Mouse (Mus musculus) macrophage (primary cell): ENCODE measurements at regions not wholly inside any gene's neighbourhood (a gene's known extent, or its start where the extent isn't known, plus 50 kb on each side); places are given as distances from the start of the nearest gene placed in this dataset.
"Not testable (repeated sequence)": the region's sequence is repeated elsewhere in the genome, so short reads cannot be mapped to it uniquely, and the experiment has no call there.

ENCODE experiments used
- H3K27ac ChIP-seq: fragments of 350-480 bp; formaldehyde crosslinking; 2 replicates; pipeline ENCODE4 v1.9.0; 2021
- H3K36me3 ChIP-seq: fragments of 350-480 bp; formaldehyde crosslinking; 2 replicates; pipeline ENCODE4 v1.9.0; 2021; ENCODE audit errors: inconsistent target
- H3K4me3 ChIP-seq: fragments of 350-480 bp; formaldehyde crosslinking; 2 replicates; pipeline ENCODE4 v1.9.0; 2021; ENCODE audit errors: inconsistent target
- H3K79me2 ChIP-seq: fragments of 350-480 bp; formaldehyde crosslinking; 2 replicates; pipeline ENCODE4 v1.9.0; 2021; ENCODE audit errors: inconsistent target
- WGBS: methylation state at CpG from one replicate; pipeline ENCODE4 v1.1.7; 2026; ENCODE audit warnings: inconsistent platforms; ENCODE audit not compliant: missing documents; 5-methylcytosine and 5-hydroxymethylcytosine counted together

DNA sequence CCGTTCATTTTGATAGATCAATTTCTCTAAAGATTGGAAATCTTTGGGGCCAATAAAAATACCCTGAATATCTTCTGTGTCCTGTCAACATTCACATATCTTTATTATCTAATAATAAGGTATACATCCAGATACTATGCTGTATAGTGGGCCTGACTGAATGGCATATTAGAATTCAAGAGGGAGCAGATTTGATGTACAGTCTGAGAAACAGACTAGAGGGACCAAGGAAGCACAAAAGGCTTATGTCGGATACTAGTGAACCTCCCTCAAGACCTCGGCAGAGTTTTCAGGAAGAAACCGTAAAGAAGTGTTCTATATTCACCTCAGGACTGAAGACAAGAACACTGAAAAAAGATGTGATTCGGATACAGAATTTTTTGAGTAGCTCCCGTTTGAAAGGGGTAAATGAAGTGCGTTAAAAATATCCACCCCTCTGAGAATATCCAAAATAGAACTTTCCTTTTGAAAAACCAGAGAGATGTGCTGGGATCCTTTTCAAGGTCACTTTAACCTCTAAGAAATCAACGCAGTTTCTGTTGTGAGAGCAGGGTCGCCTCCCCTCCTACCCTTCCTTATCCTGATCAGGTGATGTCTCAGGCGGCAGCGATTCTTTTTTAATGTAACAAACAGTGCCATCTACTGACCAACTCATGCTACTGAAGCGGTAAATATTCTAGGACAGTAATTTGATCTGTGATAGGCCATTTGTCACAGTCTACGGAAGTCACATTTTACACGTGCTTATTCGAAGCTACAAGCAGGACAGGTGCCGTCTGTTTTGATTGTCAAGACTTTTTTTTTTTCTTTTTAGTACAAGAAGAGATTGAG is 485.1 kb upstream of the Hsf2 start:
- 26% methylated on average over 16 of the region's 16 CpGs for WGBS
- H3K4me3 ChIP-seq, result no peak overlapping the region
- no peaks in the 10 kb centered on the region for H3K36me3 ChIP-seq
- no peak overlapping the region for H3K27ac ChIP-seq
- no peaks in the 10 kb centered on the region for H3K79me2 ChIP-seq

DNA sequence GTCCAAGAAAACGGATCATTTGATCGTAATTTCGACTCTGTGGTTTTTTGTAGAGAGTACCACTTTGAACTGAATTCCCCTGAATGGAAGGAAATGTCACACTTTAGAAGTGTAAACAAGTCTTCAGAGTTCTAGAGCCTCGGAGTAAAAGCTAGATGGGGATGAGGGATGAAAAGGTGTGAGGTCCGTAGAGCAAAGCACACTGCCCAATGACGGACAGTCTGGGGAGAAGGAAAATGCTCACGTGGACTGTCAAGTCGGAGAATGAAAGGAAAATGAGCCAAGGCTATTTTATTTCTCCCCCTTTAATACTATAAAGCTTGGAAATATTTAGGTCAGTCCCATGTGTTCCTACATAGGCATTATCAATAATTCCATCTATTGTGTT is 484.5 kb upstream of the Hsf2 start:
- H3K36me3 ChIP-seq, result no peaks in the 10 kb centered on the region

DNA sequence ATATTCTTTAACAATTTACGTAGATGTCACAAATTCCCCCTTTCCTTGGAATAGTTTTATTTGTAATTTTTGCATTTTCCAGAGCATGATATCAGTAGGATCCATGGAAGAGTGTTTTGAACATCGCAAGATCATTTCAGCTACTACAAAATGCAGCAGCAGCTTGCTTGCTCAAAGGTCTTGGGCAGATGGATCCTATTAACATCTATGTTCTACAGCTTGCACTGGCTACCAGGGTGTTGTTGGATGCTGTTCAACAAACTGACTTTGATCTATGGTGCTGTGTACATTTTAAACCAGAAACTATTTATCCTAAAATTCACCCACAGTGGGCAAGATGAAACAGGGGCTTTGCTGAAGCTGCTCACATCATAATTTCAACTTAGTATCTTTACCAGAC is 448.5 kb upstream of the Hsf2 start:
- Histone ChIP-seq H3K27ac (no peak overlapping the region), H3K4me3 (no peak overlapping the region), H3K36me3 (no peaks in the 10 kb centered on the region), H3K79me2 (no peaks in the 10 kb centered on the region)
- whole genome bisulfite sequencing, result 95% methylated on average over 2 of the region's 2 CpGs

More for the DNA sequence above, 484.5 kb upstream of the Hsf2 start:
- no peak overlapping the region for H3K27ac ChIP-seq
- H3K79me2 ChIP-seq, result no peaks in the 10 kb centered on the region
- WGBS, result 50% methylated on average over 8 of the region's 8 CpGs
- no peak overlapping the region for H3K4me3 ChIP-seq

DNA sequence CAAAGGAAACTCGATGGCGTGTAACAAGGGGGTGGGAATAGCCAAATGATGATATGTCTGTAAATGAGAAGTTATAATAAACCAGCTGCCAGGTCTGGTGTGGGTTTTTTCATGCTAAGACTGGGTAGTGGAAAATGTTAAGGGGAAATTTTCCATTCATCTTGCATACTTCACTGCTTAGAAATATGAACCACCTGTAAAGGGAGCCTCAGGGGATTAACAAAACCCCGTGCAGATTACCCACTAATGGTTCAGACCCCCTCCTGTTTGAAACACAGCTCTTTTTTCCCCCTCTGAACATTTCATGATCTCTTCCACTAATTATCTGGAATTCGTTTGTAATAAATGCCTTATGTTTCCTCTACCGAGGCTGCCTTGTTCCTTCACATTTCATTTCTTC is 446.0 kb upstream of the Hsf2 start:
- WGBS, result 53% methylated on average over 5 of the region's 5 CpGs
- Histone ChIP-seq H3K4me3 (no peak overlapping the region), H3K79me2 (no peaks in the 10 kb centered on the region), H3K27ac (no peak overlapping the region), H3K36me3 (no peaks in the 10 kb centered on the region)

DNA sequence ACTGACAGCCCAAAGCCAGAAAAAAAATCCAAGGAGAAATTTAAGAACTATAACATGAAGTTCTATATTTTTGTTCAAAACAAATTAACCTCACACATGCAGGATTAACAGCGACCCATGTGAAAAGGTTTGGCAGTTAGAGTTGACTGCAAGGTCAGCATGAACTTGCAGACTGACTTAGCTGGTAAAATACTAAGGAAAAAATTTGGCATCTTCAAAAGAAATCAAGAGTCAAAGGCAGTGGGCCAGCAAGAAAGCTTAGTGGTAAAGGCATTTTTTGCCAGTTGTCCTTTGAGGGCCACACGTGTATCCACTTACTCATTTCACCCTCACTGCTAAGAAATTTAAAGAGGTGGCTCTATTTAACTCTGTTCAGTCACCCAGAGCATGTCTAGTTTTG is 440.2 kb upstream of the Hsf2 start:
- H3K27ac ChIP-seq, result no peak overlapping the region
- H3K36me3 ChIP-seq, result no peaks in the 10 kb centered on the region
- no peaks in the 10 kb centered on the region for H3K79me2 ChIP-seq
- 95% methylated on average over 2 of the region's 2 CpGs for WGBS
- H3K4me3 ChIP-seq, result no peak overlapping the region

DNA sequence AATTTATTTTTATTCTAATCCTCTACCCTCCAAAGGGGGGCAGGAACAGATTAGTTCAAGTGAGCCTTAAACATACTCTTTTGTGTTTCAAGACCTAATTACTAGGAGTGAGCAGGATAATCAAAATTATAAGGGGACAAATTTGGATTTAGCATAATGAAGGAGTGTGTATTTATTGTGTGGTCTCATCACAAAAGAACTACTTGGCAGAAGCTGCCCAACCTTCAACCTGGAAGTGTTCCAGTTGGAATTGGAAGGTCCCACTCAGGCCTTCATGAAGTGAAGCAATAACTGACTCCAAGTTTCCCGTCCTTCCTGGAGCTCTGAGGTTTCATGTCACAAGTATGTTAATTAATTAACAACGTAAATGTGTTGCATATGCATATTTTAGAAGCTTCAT is 439.3 kb upstream of the Hsf2 start:
- Histone ChIP-seq H3K4me3 (no peak overlapping the region), H3K36me3 (no peaks in the 10 kb centered on the region), H3K27ac (no peak overlapping the region), H3K79me2 (no peaks in the 10 kb centered on the region)
- 69% methylated on average over 2 of the region's 2 CpGs for whole genome bisulfite sequencing

DNA sequence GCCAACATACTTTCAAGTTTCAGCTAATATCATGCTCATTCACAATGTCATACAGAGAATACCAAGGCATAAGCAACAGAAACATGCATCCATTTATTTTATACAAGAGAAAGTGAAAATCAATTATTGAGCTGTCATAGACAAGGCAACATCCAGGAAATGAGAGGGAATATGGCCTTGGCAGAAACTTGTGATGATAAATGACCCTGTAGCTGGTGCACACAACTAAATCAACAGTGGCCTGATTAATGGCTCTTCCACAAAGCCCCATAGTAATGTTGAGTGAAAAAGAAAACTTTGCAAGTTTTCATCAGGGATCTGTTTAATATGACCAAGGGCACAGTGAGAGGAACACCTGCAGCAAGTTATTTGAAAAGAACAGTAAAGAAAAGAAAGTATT is 438.5 kb upstream of the Hsf2 start:
- H3K79me2 ChIP-seq, result no peaks in the 10 kb centered on the region
- H3K36me3 ChIP-seq, result no peaks in the 10 kb centered on the region
- H3K4me3 ChIP-seq, result no peak overlapping the region
- H3K27ac ChIP-seq, result no peak overlapping the region

DNA sequence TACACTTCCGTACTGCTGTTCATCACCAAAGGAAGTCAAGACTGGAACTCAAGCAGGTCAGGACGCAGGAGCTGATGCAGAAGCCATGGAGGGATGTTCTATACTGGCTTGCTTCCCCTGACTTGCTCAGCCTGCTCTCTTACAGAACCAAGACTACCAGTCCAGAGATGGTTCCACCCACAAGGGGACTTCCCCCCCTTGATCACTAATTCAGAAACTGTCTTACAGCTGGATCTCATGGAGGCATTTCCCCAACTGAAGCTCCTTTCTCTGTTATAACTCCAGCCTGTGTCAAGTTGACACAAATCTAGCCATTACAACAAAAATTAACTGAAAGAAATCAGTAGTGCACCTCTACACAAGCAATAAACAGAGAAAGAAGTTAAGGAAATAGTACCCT is 432.8 kb upstream of the Hsf2 start:
- whole genome bisulfite sequencing, result 76% methylated on average over 2 of the region's 2 CpGs
- not testable (repeated sequence) for H3K36me3 ChIP-seq

DNA sequence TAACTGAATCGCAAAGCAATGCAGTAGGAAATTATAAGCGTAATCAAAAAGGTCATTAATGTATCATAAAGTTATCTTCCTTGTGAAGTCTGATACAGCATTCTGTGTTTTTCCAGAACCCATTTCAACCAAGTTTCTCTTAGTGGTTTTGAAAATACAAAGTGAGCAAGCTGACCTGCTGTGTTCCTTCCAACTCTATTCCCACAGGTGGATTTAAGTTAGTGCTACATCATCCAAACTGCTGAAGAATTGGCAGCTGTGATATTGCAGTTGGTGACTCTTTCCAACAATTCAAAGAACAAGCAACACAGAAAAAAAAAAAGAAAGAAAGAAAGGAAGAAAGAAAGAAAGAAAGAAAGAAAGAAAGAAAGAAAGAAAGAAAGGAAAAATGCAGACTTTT is 396.1 kb upstream of the Hsf2 start:
- Histone ChIP-seq H3K27ac (no peak overlapping the region), H3K79me2 (no peaks in the 10 kb centered on the region), H3K4me3 (no peak overlapping the region), H3K36me3 (no peaks in the 10 kb centered on the region)
- 96% methylated on average over 2 of the region's 2 CpGs for WGBS

More for the DNA sequence above, 432.8 kb upstream of the Hsf2 start:
- not testable (repeated sequence) for H3K4me3 ChIP-seq, H3K27ac ChIP-seq, H3K79me2 ChIP-seq

DNA sequence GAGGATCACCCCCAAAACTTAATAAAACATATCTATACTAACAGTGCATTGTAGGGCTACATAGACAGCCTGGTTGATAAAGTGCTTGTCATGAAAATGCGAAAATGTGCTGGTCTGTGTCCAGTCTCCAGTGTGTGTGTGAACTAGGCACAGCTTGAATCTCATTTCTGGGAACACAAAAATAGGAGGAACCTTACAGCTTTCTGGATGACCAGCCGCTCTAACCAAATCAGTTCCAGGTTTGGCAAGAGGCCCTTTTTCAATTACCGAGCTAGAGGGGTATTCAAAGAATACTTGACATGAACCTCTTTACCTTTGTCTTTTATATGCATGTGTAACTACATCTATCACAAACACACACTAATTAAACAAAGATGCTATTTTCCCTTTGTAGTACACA is 390.3 kb upstream of the Hsf2 start:
- H3K4me3 ChIP-seq, result no peak overlapping the region
- WGBS, result 85% methylated on average over 3 of the region's 3 CpGs
- H3K36me3 ChIP-seq, result no peaks in the 10 kb centered on the region
- H3K79me2 ChIP-seq, result no peaks in the 10 kb centered on the region
- H3K27ac ChIP-seq, result no peak overlapping the region

DNA sequence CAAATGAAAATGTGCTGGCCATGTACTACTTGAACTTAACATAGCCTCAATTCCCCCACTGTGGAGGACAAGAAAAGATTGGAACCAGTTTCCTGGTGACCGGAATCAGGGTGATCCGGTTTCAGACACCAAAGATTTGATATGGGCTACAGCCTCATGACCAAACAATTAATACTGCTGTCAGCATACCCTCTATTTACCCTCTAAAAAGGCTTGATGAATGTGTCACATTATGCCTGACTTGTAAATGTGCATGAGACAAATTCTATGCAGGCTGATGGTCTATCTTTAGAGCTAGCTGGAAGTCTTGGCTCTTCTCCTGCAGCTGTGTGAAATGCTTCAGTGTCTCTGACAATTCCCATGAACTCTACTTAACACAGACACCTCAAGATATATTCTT is 372.8 kb upstream of the Hsf2 start:
- no peaks in the 10 kb centered on the region for H3K79me2 ChIP-seq
- H3K4me3 ChIP-seq, result no peak overlapping the region
- WGBS, result 96% methylated on average over 2 of the region's 2 CpGs
- no peaks in the 10 kb centered on the region for H3K36me3 ChIP-seq
- H3K27ac ChIP-seq, result no peak overlapping the region

DNA sequence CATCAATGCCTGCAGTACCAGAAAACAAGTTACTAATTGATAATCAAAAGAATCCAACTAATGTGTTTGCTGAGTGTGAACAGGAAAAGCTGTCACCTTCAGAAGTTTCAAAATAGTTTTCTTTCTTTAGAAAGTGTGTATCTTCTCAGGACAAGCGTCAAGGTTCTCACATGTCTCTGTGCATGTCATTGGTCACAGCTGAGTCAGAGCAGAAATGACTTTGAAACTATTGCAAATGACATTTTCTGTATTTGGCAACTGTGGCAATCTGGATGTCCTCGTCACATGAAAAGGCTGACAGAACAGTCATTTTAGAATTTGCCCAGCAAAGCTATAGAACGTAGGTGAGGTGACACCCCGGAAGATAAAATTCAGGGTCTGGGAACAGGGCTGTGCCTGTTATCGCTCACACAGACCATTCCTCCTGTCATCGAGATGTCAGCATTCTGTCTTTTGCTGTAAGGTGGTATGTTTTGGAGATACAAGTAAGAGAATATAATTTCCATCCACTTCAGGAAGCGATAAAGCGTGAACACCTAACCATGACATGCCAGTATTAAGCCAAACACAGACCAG is 371.4 kb upstream of the Hsf2 start:
- Histone ChIP-seq H3K79me2 (no peaks in the 10 kb centered on the region), H3K4me3 (no peak overlapping the region), H3K27ac (no peak overlapping the region), H3K36me3 (no peaks in the 10 kb centered on the region)
- 90% methylated on average over 8 of the region's 8 CpGs for WGBS

DNA sequence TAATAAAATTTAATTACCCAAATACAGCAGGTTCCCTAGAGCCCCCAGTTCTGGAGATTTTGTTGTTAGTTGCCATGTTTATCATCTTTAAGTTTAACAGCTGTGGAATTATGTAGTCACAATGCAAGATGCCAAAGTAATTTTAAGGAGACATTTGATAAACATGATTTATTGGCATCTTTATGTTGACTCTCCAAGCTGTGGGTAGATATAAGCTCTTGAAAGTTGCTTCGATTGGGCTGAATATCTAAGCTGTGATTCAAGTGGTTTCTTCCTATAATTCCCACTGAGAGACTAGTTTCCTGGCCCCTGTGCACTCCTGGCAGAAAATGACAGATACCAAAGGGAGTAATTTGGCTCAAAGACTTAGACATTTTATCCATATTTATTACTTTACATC is 364.7 kb upstream of the Hsf2 start:
- no peaks in the 10 kb centered on the region for H3K36me3 ChIP-seq

DNA sequence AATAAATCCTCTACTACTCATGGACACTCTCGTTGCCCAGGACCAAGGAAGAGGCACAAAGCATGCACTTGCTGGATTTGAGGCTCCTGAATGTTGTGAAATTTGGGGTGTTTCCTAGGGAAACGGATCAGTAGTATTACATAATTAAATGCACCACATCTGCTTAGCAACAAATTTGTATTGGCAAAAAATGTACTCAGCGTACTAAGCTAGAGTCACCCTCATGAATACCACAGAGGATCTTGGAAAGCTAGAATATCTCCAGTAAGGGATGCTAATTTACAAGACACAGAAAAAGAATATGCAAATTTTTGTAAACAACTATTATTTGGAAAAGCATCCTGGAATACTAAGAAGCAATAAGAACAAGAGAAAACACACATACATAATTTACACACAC is 359.0 kb upstream of the Hsf2 start:
- no peak overlapping the region for H3K4me3 ChIP-seq
- WGBS, result 72% methylated on average over 3 of the region's 3 CpGs
- H3K27ac ChIP-seq, result no peak overlapping the region
- H3K79me2 ChIP-seq, result no peaks in the 10 kb centered on the region
- no peaks in the 10 kb centered on the region for H3K36me3 ChIP-seq

More for the DNA sequence above, 364.7 kb upstream of the Hsf2 start:
- no peak overlapping the region for H3K27ac ChIP-seq
- 61% methylated on average over 1 of the region's 1 CpGs for WGBS
- no peaks in the 10 kb centered on the region for H3K79me2 ChIP-seq
- H3K4me3 ChIP-seq, result no peak overlapping the region

DNA sequence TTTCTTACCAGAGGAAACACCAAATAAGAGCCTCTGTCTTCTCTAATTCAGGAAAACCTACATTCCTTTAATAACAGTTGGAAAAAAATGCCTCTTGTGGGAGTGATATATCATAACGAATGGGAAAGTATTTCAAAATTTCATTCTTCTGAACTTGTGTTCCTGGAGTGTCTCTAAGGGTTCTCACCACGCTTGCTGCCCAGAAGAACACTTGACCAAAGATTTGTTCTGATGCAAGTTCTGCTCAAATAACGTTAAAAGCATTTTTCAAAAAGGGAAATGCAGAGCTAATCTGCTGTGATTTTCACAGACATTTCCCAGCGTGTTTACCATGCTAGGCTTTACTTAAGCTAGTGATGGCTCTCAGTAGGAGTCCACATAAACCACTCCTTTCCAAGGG is 329.8 kb upstream of the Hsf2 start:
- H3K4me3 ChIP-seq, result no peak overlapping the region
- no peaks in the 10 kb centered on the region for H3K79me2 ChIP-seq
- H3K36me3 ChIP-seq, result no peaks in the 10 kb centered on the region
- no peak overlapping the region for H3K27ac ChIP-seq
- 68% methylated on average over 4 of the region's 4 CpGs for WGBS

DNA sequence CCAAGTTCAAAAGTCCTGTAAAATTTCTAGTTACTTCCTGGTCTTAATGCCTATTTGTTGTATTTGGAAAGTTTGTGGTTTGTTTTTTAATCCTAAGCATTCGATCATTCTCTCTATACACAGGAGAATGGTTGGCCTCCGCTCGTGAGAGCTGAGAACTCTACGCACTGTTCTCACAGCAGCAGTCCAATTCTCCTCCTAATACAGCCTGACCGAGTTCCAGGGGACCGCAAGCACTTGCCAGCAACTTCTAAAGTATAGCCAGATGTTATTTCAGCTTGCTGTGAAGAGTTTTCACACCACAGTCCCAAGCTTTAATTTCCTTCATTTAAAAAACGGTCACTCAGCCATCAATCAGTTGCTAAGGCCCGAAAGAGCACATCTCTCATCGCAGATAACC is 329.3 kb upstream of the Hsf2 start:
- Histone ChIP-seq H3K79me2 (no peaks in the 10 kb centered on the region), H3K27ac (no peak overlapping the region), H3K36me3 (no peaks in the 10 kb centered on the region), H3K4me3 (no peak overlapping the region)
- 86% methylated on average over 9 of the region's 9 CpGs for WGBS
